Mouse (Mus musculus) CH12.LX (cell line): ENCODE results near the gene Ehmt1. TPM values are rescaled to one million over a fixed set of nuclear protein-coding genes. Genes with fewer than 3 reads are reported as not detected.

Experiments used
- DNase-seq: peaks from one replicate; pipeline ENCODE4 v3.0.0-alpha.2; 2013; ENCODE audit errors: extremely low read depth
- H3K27ac ChIP-seq: 2 replicates; pipeline ENCODE4 v1.5.1; 2012; ENCODE audit warnings: low read depth, mild to moderate bottlenecking, control low read depth, moderate library complexity; ENCODE audit not compliant: insufficient read depth
- H3K27me3 ChIP-seq: replicated peaks from 2 replicates; pipeline ENCODE3; 2012; ENCODE audit warnings: inconsistent platforms
- H3K36me3 ChIP-seq, 2 experiments: replicated peaks in 1 of 2; 2 replicates each; pipeline versions ENCODE3 to v1.6.1; 2012; ENCODE audit warnings: inconsistent platforms in 1 of 2, low read length in 1 of 2, mild to moderate bottlenecking in 1 of 2, mixed read lengths in 1 of 2, moderate library complexity in 1 of 2; ENCODE audit not compliant: control insufficient read depth in 1 of 2, insufficient read depth in 1 of 2
- H3K4me1 ChIP-seq, 2 experiments: 2 replicates each; pipeline ENCODE4 v1.6.1; 2012; ENCODE audit warnings: inconsistent platforms in 1 of 2, moderate library complexity in 1 of 2; ENCODE audit not compliant: insufficient read depth in 2 of 2, control insufficient read depth in 1 of 2
- H3K4me2 ChIP-seq: 2 replicates; pipeline ENCODE4 v1.6.1; 2012; ENCODE audit warnings: low read depth, mild to moderate bottlenecking, control low read depth; ENCODE audit not compliant: poor library complexity, insufficient read depth, severe bottlenecking
- H3K4me3 ChIP-seq, 3 experiments: fragments of 150-350 bp in 1 of 3; sonication (generic) in 1 of 3; replicated peaks in 1 of 3; 2 replicates each; pipeline versions ENCODE3 to v1.5.1; 2011 to 2012; ENCODE audit warnings: low read depth in 2 of 3, low read length in 2 of 3, mild to moderate bottlenecking in 2 of 3, moderate library complexity in 2 of 3, control low read depth in 1 of 3, improper control_type of control experiment in 1 of 3, inconsistent platforms in 1 of 3, mixed read lengths in 1 of 3; ENCODE audit not compliant: poor library complexity in 1 of 3
- H3K79me2 ChIP-seq: replicated peaks from 2 replicates; pipeline ENCODE4 v1.6.1; 2012; ENCODE audit warnings: mild to moderate bottlenecking, moderate library complexity; ENCODE audit not compliant: control insufficient read depth, poor library complexity, insufficient read depth, severe bottlenecking; ENCODE audit errors: extremely low read depth
- H3K9ac ChIP-seq: 2 replicates; pipeline ENCODE4 v1.6.1; 2012; ENCODE audit warnings: low read depth, mild to moderate bottlenecking, control low read depth, moderate library complexity; ENCODE audit not compliant: insufficient read depth
- H3K9me3 ChIP-seq: replicated peaks from 2 replicates; pipeline ENCODE3; 2012; ENCODE audit warnings: low read length, inconsistent platforms, mixed read lengths
- BHLHE40 ChIP-seq: IDR thresholded peaks from 2 replicates; pipeline ENCODE4 v1.6.1; 2011; ENCODE audit warnings: mild to moderate bottlenecking, low read depth, low read length, improper control_type of control experiment
- ELF1 ChIP-seq: IDR thresholded peaks from 2 replicates; pipeline ENCODE4 v1.6.1; 2014; ENCODE audit warnings: low read depth, mild to moderate bottlenecking, inconsistent platforms, low read length, improper control_type of control experiment
- EP300 ChIP-seq: IDR thresholded peaks from 2 replicates; pipeline ENCODE4 v1.6.1; 2011; ENCODE audit warnings: low read length, improper control_type of control experiment
- ETS1 ChIP-seq: conservative IDR thresholded peaks from 2 replicates; pipeline ENCODE4 v1.6.1; 2012; ENCODE audit warnings: low read depth, mild to moderate bottlenecking, inconsistent platforms, low read length, improper control_type of control experiment, moderate library complexity
- GABPA ChIP-seq: IDR thresholded peaks from 2 replicates; pipeline ENCODE4 v1.6.1; 2012; ENCODE audit warnings: low read depth, low read length, improper control_type of control experiment, inconsistent platforms; ENCODE audit not compliant: insufficient replicate concordance
- HCFC1 ChIP-seq: IDR thresholded peaks from 2 replicates; pipeline ENCODE4 v1.6.1; 2012; ENCODE audit warnings: low read depth, mild to moderate bottlenecking, inconsistent platforms, low read length, improper control_type of control experiment
- IRF4 ChIP-seq: IDR thresholded peaks from 2 replicates; pipeline ENCODE4 v1.6.1; 2014; ENCODE audit warnings: low read depth, mild to moderate bottlenecking, inconsistent platforms, low read length, improper control_type of control experiment
- JUND ChIP-seq: conservative IDR thresholded peaks from 2 replicates; pipeline ENCODE4 v1.6.1; 2011; ENCODE audit warnings: low read depth, low read length, improper control_type of control experiment
- KAT2A ChIP-seq: IDR thresholded peaks from 2 replicates; pipeline ENCODE4 v1.6.1; 2012; ENCODE audit warnings: low read length, improper control_type of control experiment, inconsistent platforms; ENCODE audit not compliant: insufficient replicate concordance
- MAFK ChIP-seq: IDR thresholded peaks from 2 replicates; pipeline ENCODE4 v1.6.1; 2011; ENCODE audit warnings: low read length, improper control_type of control experiment; ENCODE audit not compliant: insufficient replicate concordance
- MAX ChIP-seq: IDR thresholded peaks from 2 replicates; pipeline ENCODE4 v1.6.1; 2011; ENCODE audit warnings: low read length, improper control_type of control experiment
- MAZ ChIP-seq: IDR thresholded peaks from 2 replicates; pipeline ENCODE4 v1.6.1; 2012; ENCODE audit warnings: low read depth, mild to moderate bottlenecking, inconsistent platforms, low read length, improper control_type of control experiment, moderate library complexity
- MEF2A ChIP-seq: IDR thresholded peaks from 2 replicates; pipeline ENCODE4 v1.6.1; 2014; ENCODE audit warnings: low read depth, mild to moderate bottlenecking, inconsistent platforms, low read length, improper control_type of control experiment, borderline replicate concordance
- MXI1 ChIP-seq: IDR thresholded peaks from 2 replicates; pipeline ENCODE4 v1.6.1; 2011; ENCODE audit warnings: mild to moderate bottlenecking, low read depth, low read length, improper control_type of control experiment
- MYC ChIP-seq: IDR thresholded peaks from 2 replicates; pipeline ENCODE4 v1.6.1; 2011; ENCODE audit warnings: low read depth, mild to moderate bottlenecking, improper control_type of control experiment, low read length
- NELFE ChIP-seq: IDR thresholded peaks from 2 replicates; pipeline ENCODE4 v1.6.1; 2011; ENCODE audit warnings: low read depth, low read length, improper control_type of control experiment
- NRF1 ChIP-seq: IDR thresholded peaks from 2 replicates; pipeline ENCODE4 v1.6.1; 2014; ENCODE audit warnings: low read depth, mild to moderate bottlenecking, inconsistent platforms, low read length, improper control_type of control experiment, moderate library complexity
- POLR2AphosphoS2 ChIP-seq: IDR thresholded peaks from 2 replicates; pipeline ENCODE4 v1.6.1; 2011; ENCODE audit warnings: low read depth, low read length, improper control_type of control experiment
- RAD21 ChIP-seq: IDR thresholded peaks from 2 replicates; pipeline ENCODE4 v1.6.1; 2011; ENCODE audit warnings: low read depth, mild to moderate bottlenecking, low read length, improper control_type of control experiment, moderate library complexity
- RCOR1 ChIP-seq: conservative IDR thresholded peaks from 2 replicates; pipeline ENCODE4 v1.6.1; 2012; ENCODE audit warnings: low read depth, mild to moderate bottlenecking, inconsistent platforms, low read length, improper control_type of control experiment
- SIN3A ChIP-seq: IDR thresholded peaks from 2 replicates; pipeline ENCODE4 v1.6.1; 2012; ENCODE audit warnings: low read length, improper control_type of control experiment, inconsistent platforms
- USF1 ChIP-seq: IDR thresholded peaks from 2 replicates; pipeline ENCODE4 v1.6.1; 2014; ENCODE audit warnings: low read depth, mild to moderate bottlenecking, inconsistent platforms, low read length, improper control_type of control experiment
- USF2 ChIP-seq: conservative IDR thresholded peaks from 2 replicates; pipeline ENCODE4 v1.6.1; 2011; ENCODE audit warnings: low read depth, low read length, improper control_type of control experiment
- ZC3H11A ChIP-seq: IDR thresholded peaks from 2 replicates; pipeline ENCODE4 v1.6.1; 2012; ENCODE audit warnings: low read depth, mild to moderate bottlenecking, inconsistent platforms, low read length, improper control_type of control experiment
- ZMIZ1 ChIP-seq: IDR thresholded peaks from 2 replicates; pipeline ENCODE4 v1.6.1; 2012; ENCODE audit warnings: low read depth, mild to moderate bottlenecking, inconsistent platforms, low read length, improper control_type of control experiment
- ZNF384 ChIP-seq: IDR thresholded peaks from 2 replicates; pipeline ENCODE4 v1.6.1; 2012; ENCODE audit warnings: low read depth, low read length, improper control_type of control experiment, inconsistent platforms
- dilution Hi-C: fragments of 300-500 bp; cut with MboI; formaldehyde crosslinking; loops from 2 replicates; pipeline ENCODE4 v1.14.3; 2020; ENCODE audit warnings: low sequenced_read_pairs; ENCODE audit not compliant: extremely low pct_unique_long_range_greater_than_20kb, extremely low pct_ligation_motif_present
- in situ Hi-C: fragments of 300-500 bp; cut with MboI; formaldehyde crosslinking; loops from 3 replicates; pipeline ENCODE4 v1.14.3; 2019; ENCODE audit warnings: low sequenced_read_pairs, low pct_ligation_motif_present, low pct_unique_long_range_greater_than_20kb, mixed read lengths
- polyA plus RNA-seq: library from polyadenylated mRNA; unstranded; fragments of >175 nt; gene quantifications from 2 replicates; pipeline ENCODE4 v1.2.1, GENCODE M21; 2012; ENCODE audit warnings: low read depth; ENCODE audit not compliant: insufficient read length
- total RNA-seq, 2 experiments: library from RNA; depleted of rRNA; stranded (reverse); fragments of 300-350 nt in 1 of 2; fragments of >200 nt in 1 of 2; gene quantifications; 2 replicates each; pipeline ENCODE4 v1.2.3; 2012 to 2014

The Ehmt1 gene
- total and polyA plus RNA-seq, 3 experiments = 25.5 to 30.7 (median 27.2) TPM

DNA sequence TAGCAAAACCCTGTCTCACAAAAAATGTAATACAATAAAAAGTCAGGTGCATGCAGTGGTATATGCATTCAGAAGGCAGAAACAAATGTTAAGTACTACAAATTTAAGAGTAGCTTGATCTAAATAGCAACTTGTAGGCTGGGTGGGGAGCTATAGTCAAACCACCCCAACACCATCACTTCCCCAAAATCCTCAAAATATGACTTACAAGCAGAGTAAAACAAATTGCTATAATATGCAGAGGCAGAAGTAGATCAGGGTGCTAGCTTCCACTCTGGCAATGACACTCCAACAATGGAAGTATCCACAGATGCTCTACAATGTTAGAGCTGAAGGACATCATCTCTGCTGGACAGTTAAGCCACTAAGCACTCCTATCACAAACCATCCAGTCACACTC, 6.8 kb downstream of the Ehmt1 start:
- no peak overlapping the region for H3K4me3 ChIP-seq
- in situ Hi-C loops = no loop called here
- H3K36me3 ChIP-seq = peaks cover 0 to 22% of the 10 kb centered on the region in 2 experiments
- no peak overlapping the region for H3K4me2 ChIP-seq
- DNase-seq = no peak
- H3K27me3 ChIP-seq = no peaks in the 10 kb centered on the region
- no peaks in the 10 kb centered on the region for H3K9me3 ChIP-seq
- dilution Hi-C loops = no loop called here
- H3K9ac ChIP-seq = no peak overlapping the region
- no peak for TF ChIP-seq ETS1
- no peak for TF ChIP-seq JUND
- no peak for TF ChIP-seq USF1
- no peak for TF ChIP-seq MAZ
- no peak for TF ChIP-seq GABPA
- TF ChIP-seq MAX = no peak
- no peak for TF ChIP-seq ZMIZ1
- TF ChIP-seq MYC = no peak
- no peak for TF ChIP-seq MEF2A
- no peak for TF ChIP-seq NELFE
- TF ChIP-seq RAD21 = no peak
- H3K79me2 ChIP-seq = peaks cover 31% of the 10 kb centered on the region
- H3K4me1 ChIP-seq = peaks cover 0 to 25% of the 10 kb centered on the region in 2 experiments; a peak in 3 of 4 replicates
- H3K27ac ChIP-seq = no peak overlapping the region

DNA sequence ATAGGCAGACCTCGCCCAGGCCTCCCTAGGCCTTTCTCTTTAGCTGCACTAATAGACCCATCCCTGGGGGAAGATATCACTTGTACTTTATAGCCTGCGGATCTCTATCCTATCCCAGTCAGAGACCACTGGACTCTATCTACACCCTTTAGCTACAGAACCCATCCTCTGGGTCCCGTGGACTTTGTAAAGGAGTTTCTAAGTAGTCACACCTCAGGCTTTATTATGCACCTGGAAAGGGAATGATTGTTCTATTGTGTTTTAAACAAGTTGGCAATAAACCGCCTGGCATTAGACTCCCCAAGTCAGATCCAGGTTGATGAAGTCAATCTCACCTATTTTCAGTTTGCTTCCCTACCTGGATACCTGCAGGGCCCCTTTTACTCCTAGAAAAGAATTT, 7.2 kb downstream of the Ehmt1 start:
- Histone ChIP-seq H3K36me3 (peaks cover 0 to 22% of the 10 kb centered on the region in 2 experiments), H3K9ac (no peak overlapping the region), H3K4me1 (peaks cover 0 to 21% of the 10 kb centered on the region in 2 experiments; a peak in 2 of 4 replicates), H3K79me2 (peaks cover 29% of the 10 kb centered on the region), H3K9me3 (no peaks in the 10 kb centered on the region), H3K27me3 (no peaks in the 10 kb centered on the region), H3K4me2 (no peak overlapping the region), H3K4me3 (no peak overlapping the region), H3K27ac (no peak overlapping the region)
- no peak for TF ChIP-seq IRF4
- no peak for TF ChIP-seq ELF1
- no peak for TF ChIP-seq MAFK
- TF ChIP-seq NELFE = no peak
- TF ChIP-seq MXI1 = no peak
- no peak for TF ChIP-seq EP300
- no peak for TF ChIP-seq MEF2A
- no peak for TF ChIP-seq ZNF384
- TF ChIP-seq USF2 = no peak
- TF ChIP-seq BHLHE40 = no peak
- no peak for TF ChIP-seq KAT2A
- TF ChIP-seq HCFC1 = no peak
- no peak for TF ChIP-seq SIN3A
- no peak for TF ChIP-seq RCOR1
- TF ChIP-seq MYC = no peak
- no peak for TF ChIP-seq NRF1
- no peak for TF ChIP-seq GABPA
- no peak for TF ChIP-seq RAD21
- TF ChIP-seq POLR2AphosphoS2 = no peak
- TF ChIP-seq ZC3H11A = no peak
- dilution Hi-C loops = no loop called here
- in situ Hi-C loops = no loop called here
- DNase-seq = no peak
